Mouse (Mus musculus) heart, adult 18-20 months (tissue): ENCODE measurements around the gene Acer3. TPM values are rescaled to one million over a fixed set of nuclear protein-coding genes. Genes with fewer than 3 reads are reported as not detected.

Experiments used
- total RNA-seq, 2 experiments: library from RNA; stranded (reverse); gene quantifications; 2 replicates each; pipeline ENCODE4 v1.2.3; 2021

Gene Acer3
- total RNA-seq, 2 experiments from 2014 or later = 10.1 to 11.7 TPM

Other genes starting within 250 kb of the Acer3 start
- 1 to 10 TPM; 3.9 to 5.2 TPM for gene Myo7a, start 201.7 kb downstream of the Acer3 start, total RNA-seq
- not detected for gene Omp, start 175.7 kb downstream of the Acer3 start, total RNA-seq
- 1 to 10 TPM; 1.4 to 3.0 TPM for gene Capn5, start 142.9 kb downstream of the Acer3 start, total RNA-seq
- gene B3gnt6, start 121.7 kb downstream of the Acer3 start, total RNA-seq = not detected
- gene Tsku, start 40.1 kb upstream of the Acer3 start, total RNA-seq = 1 to 10 TPM; 2.3 TPM
- under 1 TPM in 1 of 2 experiments, not detected in 1; 0.07 TPM for gene Gucy2d, start 119.2 kb upstream of the Acer3 start, total RNA-seq
- 1 to 10 TPM; 7.5 to 8.0 TPM for gene Lrrc32, start 168.1 kb upstream of the Acer3 start, total RNA-seq